Mouse (Mus musculus): Measurements from ENCODE around the gene Pbx3.

Pbx3 gene

DNA sequence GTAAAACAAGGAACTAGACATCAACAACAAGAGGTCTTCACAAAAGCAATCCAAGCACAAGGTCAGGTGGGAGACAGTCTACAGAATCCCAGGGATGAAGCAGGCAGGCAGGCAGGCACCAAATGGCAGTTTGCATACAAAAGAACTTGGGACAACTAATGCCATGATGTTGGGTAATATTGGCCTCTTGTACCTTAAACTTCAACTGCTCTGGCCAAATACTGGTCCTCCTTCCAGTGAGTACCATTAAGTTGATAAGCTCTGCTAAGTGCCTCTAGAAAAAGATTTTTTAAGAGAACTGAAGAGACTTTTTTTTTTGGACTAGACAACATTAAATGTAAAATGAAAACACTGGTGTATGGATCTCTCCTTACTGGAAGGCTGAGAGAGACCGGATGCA is 83.2 kb downstream of the Pbx3 start:
- DNase-seq, result no peak

DNA sequence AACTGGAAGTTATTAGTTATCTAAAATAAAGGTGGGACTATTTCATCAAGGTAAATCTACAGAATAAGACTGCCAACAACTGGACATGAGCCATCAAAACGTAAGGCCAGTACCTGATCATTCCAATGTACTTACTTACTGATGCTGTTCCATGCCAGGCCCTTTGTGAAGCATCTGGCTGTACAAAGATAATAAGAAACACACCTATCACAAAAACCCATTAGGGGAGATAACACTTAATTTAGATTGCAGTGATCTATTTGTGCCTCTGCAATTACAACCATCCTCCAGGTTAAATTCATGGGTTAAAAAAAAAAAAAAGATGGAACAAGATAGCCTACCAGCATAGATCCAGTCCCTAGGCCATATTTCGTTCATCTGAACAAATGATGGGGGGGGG is 88.7 kb downstream of the Pbx3 start:
- no peak for DNase-seq

DNA sequence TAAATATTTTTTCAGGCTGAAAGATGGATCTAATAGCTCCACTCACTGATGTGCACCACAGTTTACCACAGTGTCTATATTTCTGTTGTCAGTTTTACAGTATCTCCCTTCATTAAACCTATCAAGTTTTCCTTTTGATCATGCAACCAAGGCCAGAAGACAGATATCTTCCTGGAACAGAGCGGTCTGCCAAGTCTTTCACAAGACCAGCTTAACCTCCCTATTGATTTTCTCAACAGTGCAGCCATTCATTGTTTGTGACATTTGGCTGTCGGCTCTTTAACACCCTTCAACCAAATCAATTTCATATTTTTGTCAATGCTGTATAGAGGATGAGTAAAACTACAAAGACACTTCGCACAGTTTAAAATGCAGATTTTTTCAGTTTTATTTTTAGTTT is 91.9 kb downstream of the Pbx3 start:
- DNase-seq, result no peak

DNA sequence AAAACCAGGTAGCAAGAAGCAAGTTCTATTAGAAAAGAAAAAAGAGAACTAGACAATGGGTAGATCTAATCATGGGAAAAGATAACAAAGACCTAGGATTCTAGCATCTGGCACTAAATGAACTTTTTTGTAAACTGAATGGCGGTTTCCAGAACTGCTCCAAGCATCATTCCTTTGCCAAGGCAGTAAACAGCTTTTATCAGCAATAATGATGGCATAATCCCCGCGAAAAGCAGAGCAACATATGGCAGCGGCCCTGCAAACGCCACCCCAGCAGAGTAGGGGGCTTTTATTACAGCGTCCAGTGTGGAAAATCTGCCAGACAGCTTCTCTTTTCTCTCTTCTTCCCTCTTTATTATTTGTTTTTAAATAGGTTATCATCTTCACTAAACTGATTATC is 93.2 kb downstream of the Pbx3 start:
- DNase-seq, result no peak

DNA sequence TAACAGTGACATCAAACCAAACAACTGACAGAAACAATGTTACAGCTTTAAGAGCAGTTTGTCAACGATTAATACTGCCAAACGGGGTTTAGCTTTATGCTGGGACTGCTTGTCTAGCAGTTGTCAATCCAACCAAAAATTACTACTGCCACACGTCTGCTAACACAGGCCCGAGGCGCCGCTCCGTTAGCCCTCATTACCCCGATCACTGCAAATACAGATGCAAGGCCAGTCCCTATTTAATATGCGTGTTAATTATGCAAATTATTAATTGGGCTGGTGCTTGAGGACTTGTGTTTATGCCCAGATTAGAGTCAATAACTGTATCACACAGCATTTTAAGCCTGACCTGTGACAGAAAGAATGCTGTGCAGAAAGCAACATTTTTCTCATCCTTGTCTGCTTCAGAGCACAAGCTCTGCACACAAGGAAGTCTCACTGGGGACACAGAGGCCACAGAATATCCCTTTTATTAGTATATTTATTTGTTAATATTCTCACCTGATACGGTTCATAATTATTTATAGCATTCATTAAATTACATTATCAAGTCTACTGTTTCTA is 97.2 kb downstream of the Pbx3 start:
- DNase-seq, result no peak

DNA sequence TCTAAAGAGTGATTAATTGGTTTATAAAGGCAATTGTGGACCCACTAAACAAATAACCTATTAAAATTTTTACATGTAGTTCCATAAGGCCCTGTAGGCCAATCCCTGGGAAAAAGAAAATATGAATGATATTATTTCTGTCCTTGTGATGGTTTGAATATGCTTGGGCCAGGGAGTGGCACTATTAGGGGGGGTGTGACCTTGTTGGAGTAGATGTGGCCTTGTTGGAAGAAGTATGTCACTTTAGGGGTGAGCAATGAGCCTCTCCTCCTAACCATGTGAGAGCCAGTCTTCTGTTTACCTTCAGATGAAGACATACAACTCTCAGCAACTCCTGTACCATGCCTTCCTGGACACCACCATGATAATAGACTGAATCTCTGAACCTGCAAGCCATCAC is 110.9 kb downstream of the Pbx3 start:
- DNase-seq, result no peak

DNA sequence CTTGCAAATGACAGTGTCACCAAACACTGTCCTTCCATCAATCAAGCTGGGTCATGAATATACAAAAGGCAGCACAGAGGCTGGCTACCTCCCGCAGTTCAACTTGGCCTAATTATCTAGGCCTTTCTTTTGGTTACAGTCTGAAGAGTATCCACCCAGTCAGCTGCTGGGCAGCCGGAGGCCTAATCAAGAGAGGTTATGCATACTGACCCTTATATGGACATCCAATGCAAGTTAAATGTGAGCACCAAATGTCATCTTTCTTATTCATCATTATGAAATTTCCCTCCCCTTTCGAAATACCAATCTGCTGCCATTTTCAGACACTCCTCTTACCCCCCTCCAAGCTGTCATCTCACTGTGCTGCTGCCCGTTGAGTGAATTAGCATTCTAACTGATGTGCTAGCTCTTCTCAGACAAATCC is 112.3 kb downstream of the Pbx3 start:
- DNase-seq, result peak; percentile 38

DNA sequence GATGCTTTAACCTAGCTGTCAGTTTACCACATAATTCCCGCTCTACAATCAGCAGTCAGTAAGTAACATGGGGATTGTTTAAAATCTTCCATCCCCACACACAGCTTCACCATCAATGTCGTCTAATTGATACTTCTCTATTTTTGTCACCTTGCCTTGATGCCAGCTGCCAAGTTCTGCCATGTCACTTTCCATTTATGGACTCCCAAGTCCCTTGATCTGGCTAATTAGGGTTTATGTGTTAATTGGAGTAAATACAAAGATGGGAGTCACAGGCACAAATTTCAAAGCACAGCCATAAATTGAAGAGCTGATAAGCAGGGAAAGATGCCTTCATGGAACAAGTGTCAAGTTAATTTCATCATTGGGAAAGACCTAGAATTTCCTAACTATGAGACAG is 114.7 kb downstream of the Pbx3 start:
- no peak for DNase-seq

DNA sequence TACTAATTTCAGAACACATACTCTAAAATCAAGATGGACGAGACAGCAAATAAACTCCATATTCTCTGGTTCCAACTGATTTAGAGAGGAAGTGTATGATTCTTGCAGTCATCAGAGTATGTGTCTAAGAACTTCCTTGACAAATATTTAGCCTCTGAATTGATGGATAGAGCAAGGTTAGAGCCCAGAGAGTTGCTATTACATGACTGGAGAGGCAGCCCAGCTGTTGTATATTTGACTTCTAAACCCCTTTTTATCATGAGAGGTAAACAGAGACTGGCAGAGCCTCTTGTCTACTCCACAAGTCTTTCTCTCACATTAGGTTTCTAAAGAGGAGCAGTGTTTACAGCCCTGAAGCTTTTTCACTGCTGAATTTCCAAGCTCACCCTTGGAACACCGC is 115.3 kb downstream of the Pbx3 start:
- no peak for DNase-seq

DNA sequence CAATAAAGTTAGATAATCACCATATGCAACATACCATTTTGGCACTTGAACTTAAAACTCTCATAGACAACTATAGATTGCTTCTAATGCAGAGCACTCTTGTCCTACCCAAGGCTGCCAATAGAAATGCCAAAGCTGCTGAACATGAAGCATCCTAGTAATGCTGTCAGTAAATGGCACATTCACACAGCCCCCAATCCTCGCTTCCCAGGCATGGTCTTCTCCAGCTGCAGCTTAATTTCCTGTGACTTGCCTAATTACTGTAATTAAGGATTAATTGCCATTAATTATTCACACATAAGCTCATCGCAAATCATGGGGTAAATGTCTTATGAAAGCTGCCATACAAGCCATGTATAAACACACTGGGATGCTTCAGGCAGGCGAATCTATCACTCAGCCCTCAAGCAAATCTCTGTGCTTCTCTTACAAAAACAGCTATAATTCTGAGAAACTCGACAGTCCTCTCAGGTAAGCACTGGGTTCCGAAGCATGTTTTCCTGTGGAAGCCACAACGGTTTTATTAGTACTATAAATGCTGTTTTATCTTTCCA is 116.9 kb downstream of the Pbx3 start:
- no peak for DNase-seq

DNA sequence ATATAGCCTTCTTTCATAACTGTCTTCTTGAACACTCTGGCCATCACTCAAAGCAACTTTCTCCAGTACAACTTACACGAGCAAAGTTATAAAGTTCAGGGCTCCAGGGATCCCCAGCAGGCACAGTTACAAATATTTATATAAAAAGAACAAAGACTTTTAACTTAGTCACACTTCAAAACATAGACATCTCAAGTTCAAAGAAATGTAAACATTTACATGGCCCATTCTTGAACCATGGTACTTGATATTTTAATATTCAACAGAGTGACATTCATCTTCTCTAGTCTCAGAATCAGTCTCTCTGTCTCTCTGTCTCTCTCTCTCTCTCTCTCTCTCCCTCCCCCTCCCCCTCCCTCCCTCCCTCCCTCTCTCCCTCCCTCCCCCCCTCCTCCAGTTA is 119.3 kb downstream of the Pbx3 start:
- DNase-seq, result peak; percentile 34

DNA sequence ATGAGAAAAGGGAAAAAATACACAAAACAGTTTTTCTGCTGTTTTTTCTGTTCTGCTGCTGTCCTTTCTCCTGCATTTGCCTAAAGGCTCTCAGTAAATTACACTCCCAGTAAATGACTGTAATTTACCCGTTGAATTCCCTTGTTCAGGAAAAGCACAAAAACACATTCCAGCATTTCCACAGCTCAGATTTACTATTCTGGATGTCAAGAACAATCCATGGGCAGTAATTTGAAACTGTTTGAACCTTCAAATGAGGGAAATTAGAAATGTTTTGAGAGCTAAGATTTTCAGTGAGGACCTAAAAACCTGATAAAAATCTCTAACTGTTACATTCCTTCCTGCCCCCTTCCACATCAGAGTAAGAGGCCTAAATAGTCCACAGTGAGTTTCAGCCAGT is 119.8 kb downstream of the Pbx3 start:
- peak; percentile 36 for DNase-seq

DNA sequence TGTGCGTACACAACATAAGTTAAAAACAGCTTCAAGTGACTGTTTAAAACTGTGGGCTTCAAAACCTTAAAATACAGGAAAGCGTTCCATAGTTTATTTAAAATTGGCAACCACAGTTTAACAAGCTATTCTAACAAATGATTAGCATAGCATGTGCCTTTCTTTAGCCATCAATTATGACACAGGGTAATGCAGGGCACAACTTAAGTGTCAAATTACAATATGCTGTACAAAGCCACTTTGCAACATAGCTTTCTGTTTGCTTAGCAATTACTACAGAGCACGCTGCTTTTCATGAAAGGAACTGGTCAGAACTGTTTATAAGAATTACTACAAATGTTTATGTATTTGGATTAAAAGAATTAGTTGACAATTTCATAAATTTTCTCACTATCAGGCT is 120.7 kb downstream of the Pbx3 start:
- peak; percentile 49 for DNase-seq

DNA sequence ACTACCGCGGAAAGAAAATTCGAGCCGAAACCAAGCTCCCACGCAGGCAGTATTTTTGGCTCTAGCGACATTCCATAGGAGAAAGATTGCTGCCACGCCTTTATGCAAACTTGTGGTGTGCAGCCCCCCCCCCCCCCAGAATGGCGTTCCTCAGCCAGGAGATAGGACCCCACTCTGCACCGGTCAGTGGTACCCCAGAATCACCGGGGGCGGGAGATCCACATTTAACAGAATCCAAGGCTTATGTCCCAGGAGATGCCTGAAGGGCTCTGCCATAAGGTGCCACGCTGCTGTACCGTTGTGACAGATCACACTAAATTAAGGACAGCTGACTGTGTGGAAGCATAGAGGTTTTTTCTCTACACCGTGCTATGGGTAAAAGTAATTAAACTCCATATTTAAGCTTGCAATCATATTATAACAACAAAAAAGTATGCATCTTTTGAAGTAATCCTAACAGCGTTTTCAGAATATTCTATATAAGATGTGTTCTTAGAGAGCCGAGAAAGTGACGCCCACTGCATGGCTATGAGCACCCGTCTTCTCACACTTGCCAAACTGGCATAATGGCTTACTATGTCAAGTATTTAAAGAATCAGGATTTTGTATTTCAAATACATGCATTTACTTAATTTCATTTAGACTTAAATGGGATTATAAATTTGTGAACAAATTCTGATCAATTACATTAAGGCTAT is 122.8 kb downstream of the Pbx3 start:
- no peak for DNase-seq

DNA sequence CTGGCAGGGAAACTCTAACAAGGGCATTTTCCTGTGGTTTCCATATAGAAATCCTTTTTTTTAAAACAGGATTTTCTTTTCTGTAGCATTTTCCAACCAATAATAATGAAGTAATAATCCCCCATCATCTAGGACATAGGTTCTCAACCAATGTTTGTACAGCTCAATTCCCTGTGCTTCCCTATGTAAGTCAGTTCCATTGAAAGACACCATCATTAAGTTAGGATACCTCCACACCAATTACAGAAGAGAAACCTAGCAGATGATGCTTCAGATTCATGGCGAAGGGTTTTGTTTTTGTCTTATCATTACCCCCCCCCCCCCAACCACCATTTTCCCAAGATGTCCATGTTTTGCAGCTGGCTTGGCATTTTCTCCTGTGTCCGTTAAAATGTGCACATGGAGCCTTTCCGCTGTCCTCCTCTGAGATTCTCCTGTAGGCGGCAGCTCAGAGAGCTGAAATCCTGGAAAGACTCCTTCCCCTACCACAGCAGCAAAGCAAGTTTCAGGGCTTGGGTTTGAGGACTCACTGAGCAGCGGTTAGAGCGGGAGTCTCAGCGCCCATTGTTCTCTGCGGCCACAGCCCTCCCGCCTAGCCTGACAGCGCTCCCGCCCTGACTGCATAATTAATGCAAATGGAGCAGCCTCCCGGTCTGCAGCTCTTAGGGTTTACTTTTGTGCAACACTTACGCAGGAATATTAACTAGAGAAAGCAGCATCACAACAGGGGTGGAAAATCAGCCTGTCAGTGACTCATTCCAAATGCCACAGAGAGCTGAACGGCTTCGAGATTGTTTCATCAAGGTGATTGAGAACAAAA is 123.6 kb downstream of the Pbx3 start:
- peak; percentile 92 for DNase-seq

DNA sequence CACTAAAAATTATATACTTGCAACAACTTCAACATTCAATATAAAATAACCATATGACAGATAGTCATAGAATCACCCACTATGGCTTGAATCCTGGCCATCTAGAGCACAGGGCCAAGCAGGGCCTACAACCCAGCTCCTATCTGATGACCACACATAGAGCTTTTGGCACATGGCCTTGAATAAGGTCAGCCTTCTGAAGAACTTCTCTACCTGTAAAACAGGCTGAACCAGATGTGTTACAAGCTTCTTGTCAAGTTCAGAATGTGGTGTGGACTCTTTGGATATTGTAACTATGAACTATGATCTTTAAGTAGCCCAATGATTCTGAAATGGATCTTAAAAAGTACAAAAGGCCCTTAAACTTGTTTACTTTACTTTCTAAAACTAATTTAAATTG is 132.1 kb downstream of the Pbx3 start:
- DNase-seq, result no peak

DNA sequence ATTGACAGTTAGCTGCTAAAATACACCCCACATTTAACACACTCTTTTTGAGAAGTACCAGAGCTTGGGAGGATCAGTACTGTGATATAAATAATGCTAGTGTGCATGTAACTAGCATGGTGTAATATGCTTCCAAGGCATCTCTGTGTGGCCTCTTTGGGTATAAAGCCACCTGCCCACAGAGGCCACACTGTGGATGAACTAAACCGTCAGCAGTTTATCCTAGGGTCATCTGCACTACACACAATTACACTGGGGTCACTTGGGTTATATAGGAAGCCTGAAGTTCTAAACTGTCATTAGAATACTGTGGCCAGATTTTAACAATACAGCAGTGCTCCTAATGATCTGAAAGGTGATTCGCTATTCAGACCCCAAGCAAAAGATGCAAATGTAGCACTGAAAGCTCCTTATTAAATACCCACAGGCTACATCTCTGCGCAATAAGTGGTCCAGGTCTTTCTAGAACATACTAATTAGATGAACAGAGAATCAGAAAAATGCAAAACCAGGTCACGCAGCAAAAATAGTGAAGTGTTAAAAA is 133.6 kb downstream of the Pbx3 start:
- no peak for DNase-seq

DNA sequence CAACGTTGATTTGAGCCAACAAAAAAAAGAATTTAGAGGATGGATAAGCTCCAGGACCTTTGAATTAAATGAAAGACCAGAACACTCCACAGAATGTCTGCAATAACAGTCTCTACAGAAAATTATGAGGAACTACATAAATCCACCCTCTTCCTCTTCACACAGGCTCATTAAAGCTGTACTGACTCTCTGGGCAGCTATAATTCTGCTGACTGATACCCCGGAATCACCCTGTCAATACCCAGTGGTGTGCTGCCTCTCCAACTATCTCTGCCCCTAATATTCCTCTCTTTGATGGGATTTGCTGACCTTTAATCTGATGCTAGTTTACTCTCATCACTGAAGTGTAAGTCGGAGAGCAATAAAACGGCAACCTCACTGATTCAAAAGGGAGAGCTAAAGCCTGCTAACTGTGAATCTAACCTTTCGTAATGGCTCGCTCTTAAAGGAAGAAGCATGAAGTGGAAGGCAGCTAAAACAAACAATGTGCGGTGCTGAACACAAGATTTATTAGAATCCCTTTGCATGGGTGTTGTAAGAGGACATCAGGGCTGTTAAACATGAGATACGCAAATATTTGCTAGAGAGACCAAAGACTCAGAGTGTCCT is 137.4 kb downstream of the Pbx3 start:
- DNase-seq, result no peak

DNA sequence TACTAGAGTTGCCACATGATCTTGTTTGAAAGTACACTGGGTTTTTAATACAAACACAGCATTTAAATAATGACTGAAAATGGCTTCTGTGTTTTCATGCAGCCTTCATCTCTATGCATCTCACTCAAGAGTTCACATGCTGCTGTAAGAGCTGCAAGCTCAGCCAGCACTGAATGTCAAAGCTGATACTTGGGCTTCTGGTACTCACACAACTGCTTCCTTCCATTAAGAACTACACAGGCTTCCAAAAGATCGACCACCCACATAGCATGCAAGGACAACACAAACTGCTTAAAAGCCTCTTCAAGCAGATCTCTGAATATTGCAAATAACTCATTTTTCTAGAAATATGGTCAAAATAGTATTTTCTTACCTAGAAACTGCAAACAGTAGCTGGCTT is 138.7 kb downstream of the Pbx3 start:
- no peak for DNase-seq

DNA sequence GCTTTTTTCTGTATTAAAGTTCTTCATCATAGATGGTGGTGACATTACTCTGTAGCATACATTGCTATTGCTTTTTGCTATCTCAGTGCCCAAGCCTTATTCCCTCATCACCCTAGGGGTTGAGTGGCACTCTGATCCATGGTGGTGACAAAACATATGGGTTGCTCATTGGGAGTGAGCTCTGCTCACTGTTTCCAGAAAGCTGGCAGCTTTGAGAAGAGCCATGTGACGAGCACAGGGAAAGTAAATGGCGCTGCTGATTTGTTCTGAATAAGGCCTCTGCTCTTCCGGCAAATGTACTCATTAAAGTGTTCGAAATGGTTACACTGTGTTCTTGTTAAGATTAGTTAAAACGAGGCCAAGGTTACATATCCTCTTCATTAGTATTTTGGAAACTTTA is 139.7 kb downstream of the Pbx3 start:
- DNase-seq, result no peak

DNA sequence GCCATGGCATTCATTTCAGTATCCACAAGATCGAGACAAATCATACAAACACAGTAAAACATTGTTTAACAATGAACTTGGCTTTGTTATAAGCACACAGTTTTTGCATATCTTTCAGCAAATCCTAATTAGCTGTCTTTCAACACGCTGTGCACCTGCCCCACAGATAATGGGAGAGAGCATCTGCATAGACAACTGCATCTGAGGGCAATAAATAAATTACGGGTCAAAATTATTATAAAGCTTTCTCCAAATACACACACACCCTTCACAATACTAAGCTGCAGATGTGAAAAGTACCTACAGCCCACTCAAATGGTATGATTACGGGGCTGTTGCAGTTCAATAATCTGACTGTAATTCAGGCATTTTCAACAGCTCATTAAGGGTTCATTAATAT is 145.3 kb downstream of the Pbx3 start:
- DNase-seq, result no peak

DNA sequence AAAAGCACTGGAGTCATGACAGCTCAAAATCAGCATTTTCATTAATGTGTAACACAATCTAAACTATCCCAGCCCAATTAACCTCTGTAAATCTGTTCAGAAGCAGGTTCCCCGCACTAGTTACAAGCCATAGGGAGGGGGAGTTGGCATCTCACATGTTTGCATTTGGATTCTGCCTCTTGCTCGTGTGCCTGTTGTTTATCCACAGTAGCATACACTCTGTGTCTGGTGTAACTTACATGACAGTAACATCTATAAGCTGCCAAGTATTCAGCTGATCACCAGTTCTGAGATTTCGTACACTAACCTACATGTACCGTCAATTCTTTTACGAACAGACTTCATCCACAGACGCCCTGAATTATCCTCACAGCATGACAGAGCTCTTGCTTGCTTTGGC is 147.5 kb downstream of the Pbx3 start:
- DNase-seq, result no peak

DNA sequence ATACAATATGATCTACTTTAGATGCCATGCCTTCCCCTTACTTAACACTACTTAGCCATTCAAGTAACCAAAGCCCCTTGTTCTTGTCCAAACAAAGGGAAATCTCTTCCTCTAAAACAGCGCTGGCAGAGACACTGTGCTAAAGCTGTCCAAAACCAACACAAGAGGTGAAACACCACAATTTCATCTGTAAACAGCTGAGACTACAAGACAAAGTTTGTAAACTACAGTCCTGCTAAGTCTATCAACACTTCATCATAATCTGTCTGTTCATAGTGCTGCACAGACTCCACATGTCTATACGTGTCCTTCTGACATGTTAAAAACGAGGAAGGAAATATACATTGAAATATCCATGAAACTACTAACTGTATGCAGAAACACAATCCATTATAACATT is 151.5 kb downstream of the Pbx3 start:
- no peak for DNase-seq
